Mouse (Mus musculus): ENCODE measurements around the gene Dolpp1. TPM values are rescaled to one million over a fixed set of nuclear protein-coding genes. Genes with fewer than 3 reads are reported as not detected.
"Not testable (repeated sequence)": the region's sequence is repeated elsewhere in the genome, so short reads cannot be mapped to it uniquely, and the experiment has no call there.

Dolpp1 gene
- polyA plus RNA-seq, 1 experiment, result 24.2 TPM

DNA sequence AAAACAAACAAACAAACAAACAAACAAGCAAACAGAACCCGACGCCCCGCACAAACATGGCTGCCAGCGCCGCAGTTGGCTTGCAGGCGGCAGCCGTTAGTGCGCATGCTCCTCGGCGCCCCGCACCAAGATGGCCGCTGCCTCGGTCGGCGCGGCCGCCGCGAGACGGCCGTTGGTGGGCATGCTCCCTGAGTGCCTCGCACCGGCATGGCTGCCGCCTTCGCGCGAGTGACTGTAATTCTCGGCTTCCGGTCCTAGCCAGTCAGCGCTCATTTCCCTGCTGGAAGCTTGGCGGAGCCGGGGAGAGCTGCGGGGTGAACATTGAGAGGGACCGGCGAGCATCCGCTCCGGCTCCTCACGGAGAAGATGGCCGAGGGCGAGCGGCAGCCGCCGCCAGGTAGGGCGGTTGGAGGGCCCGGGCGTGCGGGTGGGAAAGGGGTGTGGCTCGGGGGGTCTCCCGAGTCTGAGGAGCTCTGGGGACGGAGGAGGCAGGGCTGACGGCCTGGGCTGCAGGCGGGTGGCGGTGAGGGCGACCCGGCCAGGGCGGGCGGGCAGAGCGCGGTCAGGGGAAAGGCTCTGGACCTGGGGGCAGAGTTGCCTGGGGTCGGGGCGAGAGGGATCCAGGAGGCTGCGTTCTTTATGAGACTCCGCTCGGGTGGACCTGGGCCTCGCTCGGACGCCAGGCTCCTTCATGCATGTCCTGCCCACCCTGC is 24.0 kb downstream of the Dolpp1 start, which contains the start of gene Ptpa:
Gene Ptpa, plus strand, starts transcription at position 104 of the 713 bp plus-strand sequence.
- TF ChIP-seq CTCF (IDR thresholded peaks at IDR 0.05; ENCODE audit: low read depth, low read length), result no peak
- TF ChIP-seq POLR2A (IDR thresholded peaks at IDR 0.05; ENCODE audit: borderline replicate concordance, low read depth, low read length), result peak; percentile 100
- Histone ChIP-seq H3K4me3 (ENCODE audit: insufficient read depth, low read length) (peak within 1 kb of the TSS; percentile 62), H3K4me1 (ENCODE audit: control insufficient read depth, insufficient read depth, low read length) (peaks cover 15% of the 10 kb centered on the region), H3K27ac (ENCODE audit: insufficient read depth, low read depth, low read length) (peak within 1 kb of the TSS; percentile 66)

DNA sequence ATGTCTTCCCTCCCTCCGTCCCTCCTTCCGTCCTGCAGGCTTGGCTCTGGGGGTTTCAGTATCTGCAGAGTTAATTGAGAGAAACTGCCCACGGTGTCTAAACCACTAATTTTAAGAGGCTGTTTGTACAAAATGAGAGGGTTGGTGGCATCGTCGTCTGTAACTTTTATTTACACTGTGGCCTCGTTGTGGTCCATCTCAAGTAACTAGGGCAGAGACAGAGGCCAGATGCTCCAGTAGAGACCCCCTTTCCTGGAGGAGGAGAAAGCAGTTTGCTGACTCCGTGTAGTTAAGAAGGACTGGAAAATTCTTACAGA is 24.6 kb downstream of the Dolpp1 start:
- peaks cover 18% of the 10 kb centered on the region for H3K4me1 ChIP-seq (ENCODE audit: control insufficient read depth, insufficient read depth, low read length)
- no peak for TF ChIP-seq POLR2A (IDR thresholded peaks at IDR 0.05; ENCODE audit: borderline replicate concordance, low read depth, low read length)
- no peak for TF ChIP-seq CTCF (IDR thresholded peaks at IDR 0.05; ENCODE audit: low read depth, low read length)
- peak overlapping the region; percentile 62 for H3K4me3 ChIP-seq (ENCODE audit: insufficient read depth, low read length)
- H3K27ac ChIP-seq (ENCODE audit: insufficient read depth, low read depth, low read length), result peak overlapping the region; percentile 66

DNA sequence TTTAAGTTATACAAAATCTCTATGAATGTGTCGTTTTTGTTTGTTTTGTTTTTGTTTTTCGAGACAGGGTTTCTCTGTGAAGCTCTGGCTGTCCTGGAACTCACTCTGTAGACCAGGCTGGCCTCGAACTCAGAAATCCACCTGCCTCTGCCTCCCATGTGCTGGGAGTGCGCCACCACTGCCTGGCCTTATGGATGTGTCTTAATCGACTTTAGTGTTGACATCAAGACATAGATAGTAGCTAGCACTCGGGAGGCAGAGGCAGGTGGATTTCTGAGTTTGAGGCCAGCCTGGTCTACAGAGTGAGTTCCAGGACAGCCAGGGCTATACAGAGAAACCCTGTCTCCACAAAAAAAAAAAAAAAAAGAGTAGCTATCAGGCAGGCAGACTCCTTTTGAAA is 25.1 kb downstream of the Dolpp1 start:
- Histone ChIP-seq H3K4me3 (ENCODE audit: insufficient read depth, low read length) (peak overlapping the region; percentile 62), H3K4me1 (ENCODE audit: control insufficient read depth, insufficient read depth, low read length) (peaks cover 18% of the 10 kb centered on the region)
- H3K27ac ChIP-seq (ENCODE audit: insufficient read depth, low read depth, low read length), result not testable (repeated sequence)

DNA sequence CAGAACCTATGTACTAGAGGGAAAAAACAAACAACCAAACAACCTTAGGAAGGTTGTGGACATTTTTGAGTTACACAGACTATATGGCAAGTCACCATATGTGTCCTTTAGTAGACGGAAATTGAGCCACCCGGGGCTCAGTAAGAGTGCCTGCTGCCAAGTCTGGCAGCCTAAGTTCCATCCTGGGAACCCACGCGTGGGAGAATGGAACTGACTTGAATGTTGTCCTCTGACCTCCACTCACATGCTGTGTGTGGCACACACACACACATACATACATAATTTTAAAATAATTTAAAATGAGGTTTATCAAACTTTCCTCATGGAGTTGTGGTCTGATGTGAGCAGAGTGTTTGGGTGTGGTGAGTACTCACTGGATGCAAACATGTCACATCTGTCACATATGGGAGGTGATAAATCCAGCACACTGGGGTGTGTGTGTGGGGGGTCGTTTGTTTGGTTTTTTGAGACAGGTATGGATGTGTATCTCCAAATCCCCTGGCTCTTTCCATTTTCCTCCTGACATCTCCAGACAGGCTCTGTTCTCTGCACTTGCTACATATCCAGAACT is 25.6 kb downstream of the Dolpp1 start:
- H3K4me1 ChIP-seq (ENCODE audit: control insufficient read depth, insufficient read depth, low read length), result peaks cover 18% of the 10 kb centered on the region
- H3K4me3 ChIP-seq (ENCODE audit: insufficient read depth, low read length), result no peak overlapping the region
- no peak for TF ChIP-seq POLR2A (IDR thresholded peaks at IDR 0.05; ENCODE audit: borderline replicate concordance, low read depth, low read length)
- TF ChIP-seq CTCF (IDR thresholded peaks at IDR 0.05; ENCODE audit: low read depth, low read length), result no peak
- no peak overlapping the region for H3K27ac ChIP-seq (ENCODE audit: insufficient read depth, low read depth, low read length)

DNA sequence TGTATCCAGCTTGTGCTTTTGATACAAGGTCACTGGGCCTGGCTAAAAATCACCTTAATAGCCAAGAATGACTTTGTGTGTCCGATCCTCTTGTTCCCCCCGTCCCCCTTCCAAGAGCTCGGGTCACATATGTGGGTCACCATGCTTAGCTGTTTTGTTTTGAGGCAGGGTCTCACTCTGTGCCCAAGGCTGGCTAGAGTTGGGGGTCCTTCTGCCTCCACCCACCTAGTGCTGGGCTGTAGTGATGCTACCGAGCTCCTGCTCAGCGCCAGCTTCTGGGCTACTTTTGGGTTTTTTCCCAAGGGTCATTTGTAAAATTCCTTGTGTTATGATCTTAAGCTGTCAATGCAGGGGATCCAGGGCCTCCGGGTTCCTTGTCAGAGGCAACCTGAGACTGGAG is 26.2 kb downstream of the Dolpp1 start:
- H3K4me3 ChIP-seq (ENCODE audit: insufficient read depth, low read length), result no peak overlapping the region
- no peak for TF ChIP-seq POLR2A (IDR thresholded peaks at IDR 0.05; ENCODE audit: borderline replicate concordance, low read depth, low read length)
- TF ChIP-seq CTCF (IDR thresholded peaks at IDR 0.05; ENCODE audit: low read depth, low read length), result no peak
- H3K4me1 ChIP-seq (ENCODE audit: control insufficient read depth, insufficient read depth, low read length), result peaks cover 18% of the 10 kb centered on the region
- H3K27ac ChIP-seq (ENCODE audit: insufficient read depth, low read depth, low read length), result no peak overlapping the region

DNA sequence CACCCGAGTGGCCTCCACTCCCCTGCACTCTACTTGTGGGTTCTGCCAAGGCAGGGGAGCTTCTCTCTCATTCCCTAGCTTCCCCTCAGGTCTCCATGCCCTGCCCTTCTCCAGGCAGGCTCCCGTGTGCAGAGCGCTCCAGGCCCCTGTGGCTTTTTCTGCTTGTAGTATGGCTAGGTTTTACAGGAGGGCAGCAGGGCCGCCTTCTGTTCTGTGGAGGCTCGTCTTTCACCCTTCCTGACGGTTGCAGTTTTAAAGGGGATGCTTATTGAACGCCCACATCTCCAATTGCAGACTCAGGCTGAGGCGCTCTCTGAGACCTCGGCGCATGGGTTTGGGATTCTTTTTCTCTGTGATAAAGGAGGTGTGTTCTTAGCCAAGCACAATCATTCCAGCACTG is 27.1 kb downstream of the Dolpp1 start:
- Histone ChIP-seq H3K4me3 (ENCODE audit: insufficient read depth, low read length) (no peak overlapping the region), H3K4me1 (ENCODE audit: control insufficient read depth, insufficient read depth, low read length) (peaks cover 17% of the 10 kb centered on the region)

DNA sequence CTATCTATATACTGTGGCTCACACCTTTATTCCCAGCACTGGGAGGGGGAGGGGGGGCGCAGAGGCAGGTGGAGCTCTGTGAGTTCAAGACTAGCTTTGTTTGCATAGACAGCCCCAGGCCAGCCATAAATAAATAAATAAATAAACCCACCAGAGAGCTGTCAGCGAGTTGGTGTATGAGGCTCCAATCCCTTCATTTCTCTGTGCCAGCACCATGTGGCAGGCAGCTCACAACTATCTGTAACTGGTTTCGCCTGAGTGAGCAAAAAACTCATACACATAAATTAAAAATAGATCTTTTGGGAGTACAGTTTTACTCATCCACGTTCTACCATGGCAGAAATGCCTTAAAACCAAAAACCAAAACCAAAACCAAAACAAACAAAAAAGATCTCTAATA is 29.4 kb downstream of the Dolpp1 start:
- Histone ChIP-seq H3K4me1 (ENCODE audit: control insufficient read depth, insufficient read depth, low read length) (peaks cover 10% of the 10 kb centered on the region), H3K27ac (ENCODE audit: insufficient read depth, low read depth, low read length) (no peak overlapping the region), H3K4me3 (ENCODE audit: insufficient read depth, low read length) (no peak overlapping the region)
- no peak for TF ChIP-seq POLR2A (IDR thresholded peaks at IDR 0.05; ENCODE audit: borderline replicate concordance, low read depth, low read length)
- TF ChIP-seq CTCF (IDR thresholded peaks at IDR 0.05; ENCODE audit: low read depth, low read length), result no peak

More for the DNA sequence above, 27.1 kb downstream of the Dolpp1 start:
- no peak overlapping the region for H3K27ac ChIP-seq (ENCODE audit: insufficient read depth, low read depth, low read length)
- TF ChIP-seq POLR2A (IDR thresholded peaks at IDR 0.05; ENCODE audit: borderline replicate concordance, low read depth, low read length), result no peak

DNA sequence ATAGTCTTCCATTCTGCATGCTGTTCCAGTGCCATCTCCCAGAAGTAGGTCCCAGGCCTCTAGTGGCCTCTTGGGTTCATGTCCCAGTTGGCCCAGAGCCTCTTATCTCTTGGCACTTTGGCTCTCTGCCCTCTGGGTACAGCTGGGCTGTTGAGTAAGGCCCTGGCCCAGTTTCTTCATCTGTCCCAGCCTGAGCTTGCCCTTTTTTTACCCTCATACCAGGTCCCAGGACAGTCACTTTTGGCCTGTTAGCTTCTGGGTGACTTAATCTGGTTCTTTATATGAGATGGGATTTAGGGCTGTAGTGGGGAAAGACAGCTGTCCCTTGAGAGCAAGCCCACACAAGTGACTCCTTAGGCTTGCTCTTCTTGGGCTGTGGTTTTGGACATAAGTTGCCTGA is 37.1 kb downstream of the Dolpp1 start:
- Histone ChIP-seq H3K4me1 (ENCODE audit: control insufficient read depth, insufficient read depth, low read length) (no peaks in the 10 kb centered on the region), H3K27ac (ENCODE audit: insufficient read depth, low read depth, low read length) (no peak overlapping the region), H3K4me3 (ENCODE audit: insufficient read depth, low read length) (no peak overlapping the region)
- TF ChIP-seq POLR2A (IDR thresholded peaks at IDR 0.05; ENCODE audit: borderline replicate concordance, low read depth, low read length) (no peak), CTCF (IDR thresholded peaks at IDR 0.05; ENCODE audit: low read depth, low read length) (no peak)

DNA sequence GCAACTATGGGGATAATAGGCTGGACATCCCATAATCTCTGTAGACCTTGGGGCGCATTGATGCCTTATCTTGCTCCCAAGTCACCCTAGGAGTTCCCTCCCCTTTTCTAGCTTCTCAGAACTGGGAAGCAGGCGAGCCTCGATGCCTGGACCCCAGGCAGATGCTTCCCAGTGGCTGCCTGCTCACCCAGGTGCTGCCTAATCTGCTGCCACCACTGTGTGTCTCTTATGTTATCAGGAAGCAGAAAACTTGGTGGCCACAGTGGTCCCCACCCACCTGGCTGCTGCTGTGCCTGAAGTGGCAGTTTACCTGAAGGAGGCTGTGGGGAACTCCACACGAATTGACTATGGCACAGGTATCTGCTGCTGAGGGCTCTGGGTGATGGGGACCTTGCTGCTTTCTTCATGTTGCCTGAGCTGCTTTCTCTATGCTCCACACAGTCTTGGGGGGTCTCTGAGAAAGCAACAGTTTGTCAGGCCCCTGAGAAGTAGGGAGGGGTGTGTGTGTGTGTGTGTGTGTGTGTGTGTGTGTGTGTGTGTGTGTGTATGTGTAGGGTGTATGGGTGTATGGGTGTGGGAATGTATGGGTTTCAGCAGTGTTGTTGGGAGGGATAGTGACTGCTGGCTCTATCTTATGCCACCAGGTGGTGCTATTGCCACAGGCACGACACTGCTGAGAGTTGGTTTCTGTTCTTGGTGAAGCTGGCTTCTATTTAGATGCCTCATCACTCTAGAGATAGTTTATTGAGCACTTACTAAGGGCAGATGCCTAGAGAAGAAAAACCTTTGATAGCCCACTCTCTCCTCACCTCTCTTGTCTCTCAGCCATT is 43.5 kb downstream of the Dolpp1 start:
- TF ChIP-seq CTCF (IDR thresholded peaks at IDR 0.05; ENCODE audit: low read depth, low read length) (peak; percentile 61; the same call in 1 of the 2 replicates), POLR2A (IDR thresholded peaks at IDR 0.05; ENCODE audit: borderline replicate concordance, low read depth, low read length) (no peak)
- Histone ChIP-seq H3K4me3 (ENCODE audit: insufficient read depth, low read length) (no peak overlapping the region), H3K4me1 (ENCODE audit: control insufficient read depth, insufficient read depth, low read length) (peaks cover 18% of the 10 kb centered on the region), H3K27ac (ENCODE audit: insufficient read depth, low read depth, low read length) (no peak overlapping the region)

DNA sequence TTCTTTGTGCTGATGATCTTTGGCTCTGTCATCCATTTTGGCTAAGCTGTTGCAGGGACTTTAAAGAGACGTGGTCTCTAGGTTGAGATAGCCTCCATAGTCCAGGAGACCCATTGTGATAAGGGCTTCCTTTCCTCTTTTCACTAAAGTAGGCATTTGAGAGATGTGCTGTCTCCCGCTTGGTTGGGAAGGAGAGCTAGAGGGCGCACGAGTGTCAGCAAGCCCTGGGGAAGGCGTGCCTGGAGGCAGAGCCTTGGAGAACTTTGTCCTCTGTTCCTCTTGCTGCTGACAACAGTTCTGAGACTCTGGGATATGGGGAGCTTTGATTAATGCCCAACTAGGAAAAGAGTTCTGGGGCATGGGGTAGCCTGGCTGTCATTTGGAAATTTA is 44.1 kb downstream of the Dolpp1 start:
- Histone ChIP-seq H3K4me3 (ENCODE audit: insufficient read depth, low read length) (no peak overlapping the region), H3K27ac (ENCODE audit: insufficient read depth, low read depth, low read length) (no peak overlapping the region), H3K4me1 (ENCODE audit: control insufficient read depth, insufficient read depth, low read length) (peaks cover 20% of the 10 kb centered on the region)
- TF ChIP-seq CTCF (IDR thresholded peaks at IDR 0.05; ENCODE audit: low read depth, low read length), result no peak
- no peak for TF ChIP-seq POLR2A (IDR thresholded peaks at IDR 0.05; ENCODE audit: borderline replicate concordance, low read depth, low read length)
